Mouse (Mus musculus): ENCODE results near the gene Ifitm10. TPM values are rescaled to one million over a fixed set of nuclear protein-coding genes. Genes with fewer than 3 reads are reported as not detected.
"Not testable (repeated sequence)": the region's sequence is repeated elsewhere in the genome, so short reads cannot be mapped to it uniquely, and the experiment has no call there.

The Ifitm10 gene
- total RNA-seq, 2 experiments from 2014 or later: 36.8 to 37.1 TPM

DNA sequence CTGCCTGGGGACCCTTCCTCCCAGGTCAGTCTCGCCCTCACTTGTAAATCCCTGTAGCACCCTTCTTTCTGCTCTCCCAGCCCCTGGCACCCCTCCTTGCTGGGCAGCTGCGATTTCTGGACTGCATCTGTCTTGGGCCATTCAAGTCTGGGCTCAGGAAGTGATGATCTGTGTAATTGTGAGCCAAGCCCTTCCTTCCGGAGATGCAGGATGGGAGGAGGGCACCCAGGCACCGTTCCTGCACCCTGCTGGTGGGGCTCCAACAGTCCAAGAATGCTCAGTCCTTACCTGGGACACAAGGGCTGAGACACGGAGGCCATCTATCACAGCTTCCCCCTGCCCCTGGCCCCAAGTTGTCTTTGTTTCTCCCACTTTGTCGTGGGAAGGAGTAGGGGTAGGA is 3.7 kb downstream of the Ifitm10 start:
- no peak for DNase-seq (ENCODE audit: low spot score in 2 of 2)

GRCm38 (mm10) chr7:142368856-142369255 is 4.7 kb downstream of the Ifitm10 start:
- DNase-seq (ENCODE audit: low spot score in 2 of 2): no peak

- no peak for DNase-seq (ENCODE audit: low spot score in 2 of 2)
These were observed 10.4 kb downstream of the Ifitm10 start for GRCm38 (mm10) chr7:142363107-142363506.

DNA sequence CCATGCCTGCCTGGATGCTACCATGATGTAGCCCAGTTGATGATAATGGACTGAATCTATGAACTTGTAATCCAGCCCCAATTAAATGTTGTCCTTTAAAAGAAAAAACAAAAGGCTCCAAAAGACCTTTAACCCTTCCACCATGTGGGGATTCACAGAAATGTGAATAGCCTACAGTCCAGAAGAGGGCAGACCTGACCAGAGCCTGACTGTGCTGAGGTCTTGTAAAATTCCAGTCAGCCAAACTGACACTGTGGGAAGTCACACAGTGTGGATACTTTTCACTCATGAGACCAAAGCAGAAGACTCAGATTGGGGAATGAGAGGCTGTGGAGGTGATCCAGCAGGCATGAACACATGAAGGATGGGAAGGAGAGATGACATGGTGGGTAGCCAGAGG is 12.8 kb downstream of the Ifitm10 start:
- no peak for DNase-seq (ENCODE audit: low spot score in 2 of 2)

DNA sequence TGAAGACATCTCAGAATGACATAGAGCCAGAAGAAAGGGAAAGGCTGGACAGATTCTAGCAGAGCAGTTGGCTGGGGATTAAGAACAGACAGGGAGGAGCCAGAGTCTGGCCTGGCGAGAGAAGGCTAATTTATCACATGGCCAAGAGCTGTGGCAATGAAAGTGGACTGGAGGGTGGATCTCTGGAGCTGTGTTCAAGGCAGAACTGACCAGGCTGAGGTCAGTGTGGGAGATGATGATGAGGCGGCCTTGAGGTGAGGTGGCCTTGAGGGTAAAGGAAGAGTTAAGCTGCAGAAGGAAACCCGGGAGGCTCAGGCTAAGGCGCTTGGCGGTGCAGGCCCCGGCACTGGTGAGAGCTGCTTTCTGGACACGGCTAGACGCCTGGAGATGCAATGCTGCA is 14.4 kb downstream of the Ifitm10 start:
- no peak for DNase-seq (ENCODE audit: low spot score in 2 of 2)

DNA sequence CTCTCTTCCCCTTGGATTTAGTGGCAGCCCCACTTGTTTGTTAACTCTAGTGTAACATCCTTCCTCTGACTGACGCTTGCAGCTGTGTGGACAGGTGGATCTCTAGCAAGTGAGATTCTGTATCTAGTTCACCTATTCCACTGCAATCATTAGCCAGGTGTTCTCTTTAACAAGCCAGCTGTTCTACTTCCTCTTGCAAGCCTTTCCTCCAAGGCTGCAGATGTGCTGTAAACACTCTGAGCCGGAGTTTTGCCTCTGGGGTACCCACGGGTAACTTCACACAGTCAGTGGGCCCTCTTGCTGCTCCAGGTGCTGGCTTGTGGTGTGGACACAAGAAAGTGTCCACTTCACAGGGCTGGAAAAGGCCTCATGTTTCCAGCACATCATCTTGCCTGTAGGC is 16.0 kb downstream of the Ifitm10 start:
- DNase-seq (ENCODE audit: low spot score in 2 of 2): no peak

DNA sequence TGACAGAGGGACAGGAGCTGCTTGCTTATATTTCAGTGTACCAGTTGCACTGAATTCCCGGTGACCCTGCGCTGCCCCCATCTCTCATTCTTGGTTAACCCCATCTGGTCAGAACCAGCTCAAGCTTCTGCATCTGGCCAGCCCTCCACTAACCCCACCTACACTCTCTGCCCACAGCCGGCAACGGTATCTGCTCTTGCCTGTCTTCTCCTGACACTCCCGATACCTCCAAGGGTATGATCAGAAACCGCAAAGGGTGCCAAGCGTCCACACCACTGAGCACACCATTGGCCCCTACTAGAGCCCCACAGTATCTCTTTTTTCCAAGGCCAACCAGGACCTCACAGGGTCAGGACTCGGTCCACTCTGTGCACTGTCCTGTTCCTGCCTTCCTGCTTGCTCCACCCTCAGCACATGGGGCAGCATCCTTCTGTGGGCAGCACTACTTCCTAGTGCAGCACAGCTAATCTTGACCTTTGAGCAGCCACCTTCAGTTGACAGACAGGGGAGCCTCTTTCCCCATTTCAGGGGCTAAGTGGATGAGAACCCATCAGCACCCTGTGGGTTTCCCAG is 18.8 kb downstream of the Ifitm10 start:
- DNase-seq (ENCODE audit: low spot score in 2 of 2): no peak

GRCm38 (mm10) chr7:142353854-142354253 is 19.7 kb downstream of the Ifitm10 start:
- DNase-seq (ENCODE audit: low spot score in 2 of 2): no peak

DNA sequence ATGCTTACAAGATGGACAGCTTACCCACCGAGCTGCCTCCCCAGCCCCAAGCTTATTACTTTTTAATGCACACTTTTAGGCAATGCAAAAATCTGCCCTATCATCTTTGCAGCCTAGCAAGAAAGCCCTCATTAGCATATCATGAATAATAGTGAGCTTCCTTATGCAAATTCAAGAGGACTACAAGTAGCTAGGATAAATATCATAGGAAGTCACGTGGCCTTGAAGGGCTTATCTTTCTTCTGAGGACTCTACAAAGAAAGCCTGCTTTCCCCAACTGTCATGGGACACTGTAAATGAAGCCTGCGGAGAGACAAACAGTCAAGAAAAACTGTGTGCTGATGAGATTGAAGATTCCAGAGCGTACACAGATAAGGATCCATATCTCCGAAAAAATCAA is 22.0 kb downstream of the Ifitm10 start:
- no peak for DNase-seq (ENCODE audit: low spot score in 2 of 2)

- DNase-seq (ENCODE audit: low spot score in 2 of 2): peak; percentile 60 to 78
These were observed 24.1 kb downstream of the Ifitm10 start for GRCm38 (mm10) chr7:142349308-142349961.

- DNase-seq (ENCODE audit: low spot score in 2 of 2): no peak
These were observed 26.0 kb downstream of the Ifitm10 start for GRCm38 (mm10) chr7:142347542-142347941.

- DNase-seq (ENCODE audit: low spot score in 2 of 2): no peak
These were observed 31.3 kb downstream of the Ifitm10 start for GRCm38 (mm10) chr7:142342247-142342640.

GRCm38 (mm10) chr7:142341564-142342246 is 31.8 kb downstream of the Ifitm10 start:
- no peak for DNase-seq (ENCODE audit: low spot score in 2 of 2)

GRCm38 (mm10) chr7:142340269-142340970 is 33.1 kb downstream of the Ifitm10 start:
- no peak for DNase-seq (ENCODE audit: low spot score in 2 of 2)

DNA sequence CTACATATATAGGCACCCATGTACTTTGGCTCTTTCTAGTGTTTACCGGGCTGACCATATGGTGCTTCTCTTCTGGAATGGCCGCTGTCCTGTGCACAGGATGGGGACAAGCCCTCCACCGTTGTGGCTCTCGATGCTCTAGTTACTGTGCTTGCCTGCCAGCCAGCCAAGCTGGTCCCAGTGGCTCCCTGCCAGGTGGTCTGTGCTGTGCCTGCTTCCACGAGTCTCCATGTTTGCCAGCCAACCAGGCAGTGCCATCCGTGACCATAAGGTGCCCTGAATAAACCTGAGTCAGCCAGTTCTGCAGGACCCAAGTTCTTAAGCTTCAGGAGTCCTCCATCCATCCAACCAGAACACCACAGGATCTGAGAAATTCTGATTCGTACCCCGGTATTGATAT is 38.4 kb downstream of the Ifitm10 start:
- DNase-seq (ENCODE audit: low spot score in 2 of 2): no peak

- peak; percentile 78 to 94 for DNase-seq (ENCODE audit: low spot score in 2 of 2)
These were observed 39.3 kb downstream of the Ifitm10 start for GRCm38 (mm10) chr7:142334246-142334645.

DNA sequence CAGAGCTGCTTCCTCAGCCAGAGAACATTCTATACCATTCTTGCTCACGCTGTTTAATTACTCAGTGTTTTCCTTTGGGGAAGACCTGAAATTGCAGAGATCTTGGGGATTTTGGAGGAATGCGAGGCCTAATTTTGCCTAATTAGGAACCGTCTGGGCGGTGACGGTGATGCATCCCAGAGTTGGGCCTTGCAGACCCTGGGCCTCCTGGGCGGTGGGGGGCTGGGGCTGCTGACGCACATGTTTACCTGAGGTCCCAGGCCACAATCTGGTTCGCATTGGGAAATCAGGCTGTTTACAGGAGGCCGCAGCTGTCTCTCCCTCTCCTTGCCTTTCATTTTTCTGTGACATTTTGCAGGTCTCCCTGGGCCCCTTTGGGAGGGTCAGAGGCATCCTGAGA is 40.8 kb downstream of the Ifitm10 start:
- not testable (repeated sequence) for DNase-seq (ENCODE audit: low spot score in 2 of 2)

DNA sequence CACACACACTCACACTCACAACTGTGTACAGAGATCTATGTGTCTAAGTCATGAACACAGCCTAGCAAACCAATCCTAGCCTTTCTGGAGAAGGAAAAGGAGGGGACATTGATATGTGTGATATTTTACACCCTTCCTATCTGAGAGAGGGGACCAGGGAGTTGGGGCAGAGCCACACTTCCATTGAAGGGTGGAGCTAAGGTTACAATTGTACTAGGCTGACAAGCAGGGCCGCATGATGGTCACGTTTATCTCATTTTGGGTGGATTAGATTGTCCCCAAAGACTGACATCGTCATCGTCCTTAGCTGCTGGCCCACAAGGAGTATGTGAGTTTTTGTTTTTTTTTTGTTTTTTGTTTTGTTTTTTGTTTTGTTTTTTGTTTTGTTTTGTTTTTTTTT is 42.3 kb downstream of the Ifitm10 start:
- DNase-seq (ENCODE audit: low spot score in 2 of 2): no peak

DNA sequence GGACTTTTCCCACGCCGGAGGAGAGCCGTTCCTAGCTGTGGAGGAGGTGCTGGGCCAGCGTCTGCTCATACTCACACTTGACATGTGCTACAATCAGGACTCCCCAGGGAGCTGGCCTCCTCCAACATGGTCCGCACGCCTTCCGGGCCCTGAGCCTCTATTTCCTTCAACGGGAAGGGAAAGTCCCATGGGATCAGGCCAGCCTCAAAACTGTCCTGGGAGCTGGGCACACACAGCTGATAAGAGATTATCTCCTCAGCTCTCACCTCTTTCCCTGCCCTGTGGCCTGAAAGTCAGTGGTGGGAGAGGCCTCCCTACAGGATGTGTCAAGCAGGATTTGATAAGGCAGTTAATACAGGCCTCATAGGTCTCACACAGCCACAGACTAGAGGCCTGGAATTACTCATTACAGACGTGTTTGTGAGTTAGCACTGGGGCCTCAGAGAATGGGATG is 43.3 kb downstream of the Ifitm10 start:
- no peak for DNase-seq (ENCODE audit: low spot score in 2 of 2)

DNA sequence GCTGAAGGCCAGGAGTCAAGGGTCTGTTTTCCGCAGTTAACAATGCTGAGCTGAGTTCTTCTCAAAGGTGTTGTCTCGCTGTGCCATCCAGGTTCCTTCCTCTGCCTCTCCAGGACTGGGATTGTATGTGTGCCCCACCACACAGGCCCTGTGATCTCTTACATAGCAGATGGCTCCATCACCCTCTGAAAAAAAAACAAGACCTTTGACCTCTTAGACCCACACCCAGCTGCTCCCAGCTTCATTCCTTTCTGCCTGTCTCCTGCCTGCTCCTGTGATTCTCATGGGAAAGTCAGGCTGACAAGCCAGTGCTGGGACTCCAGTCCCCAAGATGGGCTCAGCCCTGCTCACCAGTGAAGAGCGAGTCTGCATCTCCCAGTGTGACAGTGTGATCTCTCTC is 45.0 kb downstream of the Ifitm10 start:
- DNase-seq (ENCODE audit: low spot score in 2 of 2): no peak

- DNase-seq (ENCODE audit: low spot score in 2 of 2): no peak
These were observed 46.7 kb downstream of the Ifitm10 start for GRCm38 (mm10) chr7:142326714-142327445.

All from layer of hippocampus, adult 18-20 months (tissue).